Mouse (Mus musculus) heart, postnatal 0 days (tissue): ENCODE data around the gene H60b.
"Not testable (repeated sequence)": the region's sequence is repeated elsewhere in the genome, so short reads cannot be mapped to it uniquely, and the experiment has no call there.

Experiments used
- CTCF ChIP-seq: IDR thresholded peaks from 2 replicates; pipeline ENCODE4 v1.5.1; 2016; ENCODE audit warnings: antibody characterized with exemption, control low read depth, low read depth
- EP300 ChIP-seq: IDR thresholded peaks from 2 replicates; pipeline ENCODE4 v1.6.1; 2016; ENCODE audit warnings: antibody characterized with exemption, low read depth

DNA sequence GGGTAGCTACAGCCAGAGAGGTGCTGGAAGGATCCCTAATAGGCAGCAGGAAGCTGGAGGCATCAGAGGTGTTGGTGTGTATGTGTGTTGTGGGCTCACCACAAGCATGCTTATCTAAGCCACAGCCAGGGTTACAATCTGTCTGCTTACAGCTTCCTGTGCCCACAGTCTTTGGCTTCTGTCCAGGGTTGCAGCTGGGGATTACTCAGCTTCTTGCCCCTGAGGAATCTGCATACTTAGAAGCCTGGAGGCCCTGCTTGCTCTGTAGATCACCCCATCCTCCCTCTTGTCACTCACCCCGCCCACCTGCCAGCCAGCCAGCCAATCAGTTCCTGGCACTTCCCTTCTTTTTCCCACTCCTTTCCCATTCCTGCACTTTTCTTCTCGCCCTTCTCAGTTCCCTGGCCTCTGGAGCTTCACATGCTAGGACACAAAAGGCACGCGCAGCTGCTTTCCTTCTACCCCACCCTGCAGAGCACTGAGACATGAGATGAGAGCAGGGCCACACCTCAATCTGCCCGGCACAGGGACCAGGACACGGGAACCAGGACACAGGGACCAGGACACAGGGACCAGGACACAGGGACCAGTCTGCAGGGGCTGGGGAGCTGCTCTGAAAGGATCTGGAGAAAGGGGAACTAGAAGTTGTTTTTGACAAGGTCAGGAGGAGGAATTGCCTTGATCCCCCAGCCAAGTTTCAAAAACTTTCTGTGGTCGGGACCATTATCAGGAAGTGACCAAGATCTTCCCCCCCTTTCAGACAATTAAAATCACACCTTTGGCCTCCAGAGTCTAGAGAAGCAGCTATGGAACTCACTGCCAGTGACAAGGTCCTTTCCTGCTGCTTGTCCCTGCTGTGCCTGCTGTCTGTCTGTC is 65.3 kb downstream of the H60b start:
- TF ChIP-seq CTCF, EP300: not testable (repeated sequence)
